Mouse (Mus musculus): ENCODE results near the gene Cngb1. TPM values are rescaled to one million over a fixed set of nuclear protein-coding genes. Genes with fewer than 3 reads are reported as not detected.
A peak's percentile ranks its signal among the peaks of the same experiment; 100 is the strongest.

The Cngb1 gene
- total RNA-seq, 2 experiments from 2014 or later = 0.58 to 0.71 TPM

GRCm38 (mm10) chr8:95219623-95220022 lies 86.8 kb downstream of the Cngb1 start:
- intact Hi-C loops (cut with DNase I) = no loop called here
- DNase-seq (ENCODE audit: extremely low spot score in 1 of 2, low spot score in 2 of 2) = no peak

GRCm38 (mm10) chr8:95215709-95216360 lies 90.5 kb downstream of the Cngb1 start:
- intact Hi-C loops (cut with DNase I) = no loop called here
- DNase-seq (ENCODE audit: extremely low spot score in 1 of 2, low spot score in 2 of 2) = no peak

GRCm38 (mm10) chr8:95209924-95210323 lies 96.5 kb downstream of the Cngb1 start:
- no peak for DNase-seq (ENCODE audit: extremely low spot score in 1 of 2, low spot score in 2 of 2)
- intact Hi-C loops (cut with DNase I) = loop anchor here (10.0 kb wide), 1 partner anchor 105 kb away; no protein-coding TSS in a partner anchor

GRCm38 (mm10) chr8:95205946-95206345 lies 100.4 kb downstream of the Cngb1 start:
- intact Hi-C loops (cut with DNase I) = loop anchor here (10.0 kb wide), 1 partner anchor 101 kb away; no protein-coding TSS in a partner anchor
- DNase-seq (ENCODE audit: extremely low spot score in 1 of 2, low spot score in 2 of 2) = no peak

- DNase-seq (ENCODE audit: extremely low spot score in 1 of 2, low spot score in 2 of 2) = peak; percentile 66 to 76
- intact Hi-C loops (cut with DNase I) = loop anchor here (5.0 to 10.0 kb wide), 2 partner anchors 99 to 262 kb away; no protein-coding TSS in a partner anchor
Measured at GRCm38 (mm10) chr8:95204039-95204380, 102.4 kb downstream of the Cngb1 start.

GRCm38 (mm10) chr8:95203326-95204038 lies 102.9 kb downstream of the Cngb1 start:
- no peak for DNase-seq (ENCODE audit: extremely low spot score in 1 of 2, low spot score in 2 of 2)
- intact Hi-C loops (cut with DNase I) = loop anchor here (2.0 to 10.0 kb wide), 3 partner anchors 67 to 261 kb away; no protein-coding TSS in a partner anchor

- intact Hi-C loops (cut with DNase I) = loop anchor here (2.0 to 10.0 kb wide), 3 partner anchors 66 to 260 kb away; no protein-coding TSS in a partner anchor
- no peak for DNase-seq (ENCODE audit: extremely low spot score in 1 of 2, low spot score in 2 of 2)
Measured at GRCm38 (mm10) chr8:95202649-95203275, 103.6 kb downstream of the Cngb1 start, which contains the start of gene Kifc3. Gene Kifc3 (minus strand): TSS chr8:95202812.

- no peak for DNase-seq (ENCODE audit: extremely low spot score in 1 of 2, low spot score in 2 of 2)
- intact Hi-C loops (cut with DNase I) = loop anchor here (2.0 to 10.0 kb wide), 3 partner anchors 65 to 260 kb away; no protein-coding TSS in a partner anchor
Measured at GRCm38 (mm10) chr8:95202056-95202570, 104.3 kb downstream of the Cngb1 start.

GRCm38 (mm10) chr8:95201491-95201890 lies 104.9 kb downstream of the Cngb1 start:
- DNase-seq (ENCODE audit: extremely low spot score in 1 of 2, low spot score in 2 of 2) = no peak
- intact Hi-C loops (cut with DNase I) = loop anchor here (5.0 to 10.0 kb wide), 2 partner anchors 97 to 259 kb away; no protein-coding TSS in a partner anchor

- DNase-seq (ENCODE audit: extremely low spot score in 1 of 2, low spot score in 2 of 2) = no peak
- intact Hi-C loops (cut with DNase I) = loop anchor here (5.0 to 10.0 kb wide), 2 partner anchors 95 to 258 kb away; no protein-coding TSS in a partner anchor
Measured at GRCm38 (mm10) chr8:95200001-95200405, 106.4 kb downstream of the Cngb1 start.

- intact Hi-C loops (cut with DNase I) = no loop called here
Measured at GRCm38 (mm10) chr8:95195728-95196127, 110.7 kb downstream of the Cngb1 start.

GRCm38 (mm10) chr8:95191497-95192175 lies 114.7 kb downstream of the Cngb1 start:
- intact Hi-C loops (cut with DNase I) = no loop called here

More at GRCm38 (mm10) chr8:95195728-95196127, 110.7 kb downstream of the Cngb1 start:
- DNase-seq (ENCODE audit: extremely low spot score in 1 of 2, low spot score in 2 of 2) = no peak

More at GRCm38 (mm10) chr8:95191497-95192175, 114.7 kb downstream of the Cngb1 start:
- DNase-seq (ENCODE audit: extremely low spot score in 1 of 2, low spot score in 2 of 2) = no peak

Other genes starting within 250 kb of the Cngb1 start
- 10 to 100 TPM; 40.9 to 45.3 TPM for gene Katnb1, start 225.4 kb downstream of the Cngb1 start, total RNA-seq (2021)
- 10 to 100 TPM; 56.2 to 58.6 TPM for gene Kifc3, start 103.8 kb downstream of the Cngb1 start, total RNA-seq (2021)
- gene Tepp, start 4.0 kb upstream of the Cngb1 start, total RNA-seq (2021) = 1 to 10 TPM; 1.7 to 2.3 TPM
- 10 to 100 TPM; 17.0 to 18.0 TPM for gene Zfp319, start 25.4 kb upstream of the Cngb1 start, total RNA-seq (2021)
- 10 to 100 TPM; 19.0 to 19.4 TPM for gene Usb1, start 25.7 kb upstream of the Cngb1 start, total RNA-seq (2021)
- gene Mmp15, start 45.7 kb upstream of the Cngb1 start, total RNA-seq (2021) = 10 to 100 TPM; 29.5 to 31.9 TPM
- gene Cfap20, start 128.3 kb upstream of the Cngb1 start, total RNA-seq (2021) = 10 to 100 TPM; 69.4 to 72.6 TPM
- 100 to 1,000 TPM in 1 of 2 experiments, 10 to 100 TPM in 1; 93.5 to 101 TPM for gene Csnk2a2, start 183.5 kb upstream of the Cngb1 start, total RNA-seq (2021)
- 1 to 10 TPM in 1 of 2 experiments, under 1 TPM in 1; 0.73 to 1.4 TPM for gene Ccdc113, start 227.5 kb upstream of the Cngb1 start, total RNA-seq (2021)